Mouse (Mus musculus) megakaryocyte, embryonic 14.5 days (primary cell): ENCODE results near the gene Anpep.

Experiments used
- FLI1 ChIP-seq: IDR thresholded peaks from 2 replicates; pipeline ENCODE4 v1.6.1; 2012; ENCODE audit warnings: low read length, inconsistent platforms, mixed read lengths
- GATA1 ChIP-seq: IDR thresholded peaks from 3 replicates; pipeline ENCODE4 v1.6.1; 2012; ENCODE audit warnings: mixed read lengths, low read length, inconsistent platforms, borderline replicate concordance

DNA sequence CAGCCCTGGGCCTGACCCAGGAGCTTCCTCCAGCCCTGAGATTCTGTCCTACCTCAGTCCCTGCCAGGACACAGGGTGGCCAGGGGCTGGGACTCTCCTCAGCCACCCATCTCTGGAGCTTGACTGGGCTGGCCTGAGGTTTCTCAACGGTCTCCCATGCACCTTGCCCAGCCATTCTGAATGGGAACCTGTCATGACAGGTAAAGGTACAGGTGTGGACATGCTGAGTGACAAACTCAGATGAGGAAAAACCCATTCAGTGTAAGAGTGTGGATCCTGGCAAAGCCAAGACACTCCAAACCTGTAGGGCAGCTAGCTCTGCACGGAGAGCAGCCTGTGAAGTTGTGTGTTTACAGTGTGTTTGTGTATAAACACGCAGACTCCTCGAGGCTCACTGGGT is 60.5 kb downstream of the Anpep start:
- TF ChIP-seq GATA1 (no peak), FLI1 (no peak)
